ENCODE assay signal across 23 mouse cellular contexts in genomic region chr19:57451762-57452161, GRCm38 (mm10). TPM values are rescaled to one million over a fixed set of nuclear protein-coding genes. Genes with fewer than 3 reads are reported as not detected.
DNase-seq lines count a peak whose midpoint lies in the region; ATAC-seq and TF ChIP-seq lines count a peak whose summit lies in the region.
"Had no signal": no experiment of that assay in that cellular context is flagged by ENCODE, and none has a peak within 500 bp of the region (broad histone marks: within the 10 kb centered on the region; RNA-seq: fewer than 3 reads in every experiment).

No protein-coding gene starts in this region.

- H3K27ac ChIP-seq in forebrain, embryonic 14.5 days (ENCODE audit: low read depth, low read length) = no peak overlapping the region
- H3K27ac ChIP-seq in forebrain, embryonic 11.5 days (ENCODE audit: low read depth, low read length) = no peak overlapping the region
- no peak overlapping the region for H3K27ac ChIP-seq in limb, embryonic 10.5 days
- H3K27ac ChIP-seq: embryonic facial prominence, embryonic 10.5 days; embryonic facial prominence, embryonic 13.5 days; hindbrain, embryonic 10.5 days; hindbrain, embryonic 13.5 days had no signal

- H3K4me1 ChIP-seq in forebrain, embryonic 14.5 days (ENCODE audit: control insufficient read depth, insufficient read depth, low read length) = peaks cover 11% of the 10 kb centered on the region; the same call in 1 of the 2 replicates
- peaks cover 8% of the 10 kb centered on the region; the same call in 1 of the 2 replicates for H3K4me1 ChIP-seq in forebrain, embryonic 11.5 days (replicated peaks; ENCODE audit: control insufficient read depth, insufficient read depth, low read length)
- H3K4me1 ChIP-seq in limb, embryonic 10.5 days = peaks cover 18% of the 10 kb centered on the region

- no peak for TF ChIP-seq POLR2A in brain, embryonic 14.5 days (IDR thresholded peaks at IDR 0.05; ENCODE audit: borderline replicate concordance, extremely low read depth, insufficient read depth, insufficient read length, poor library complexity, severe bottlenecking)

- ATAC-seq in forebrain, embryonic 14.5 days = 0 out of 2 replicates have a peak, but pooled peaks have one; percentile 13
- ATAC-seq in forebrain, embryonic 11.5 days (replicated peaks; ENCODE audit: low FRiP score) = no peak
- ATAC-seq: Patski had no signal

- no peaks in the 10 kb centered on the region for H3K36me3 ChIP-seq in forebrain, embryonic 14.5 days (ENCODE audit: control insufficient read depth, insufficient read depth, low read length)
- no peaks in the 10 kb centered on the region for H3K36me3 ChIP-seq in forebrain, embryonic 11.5 days (ENCODE audit: control insufficient read depth, insufficient read depth, low read length)
- no peaks in the 10 kb centered on the region for H3K36me3 ChIP-seq in limb, embryonic 10.5 days
- H3K36me3 ChIP-seq: embryonic facial prominence, embryonic 13.5 days; hindbrain, embryonic 10.5 days; hindbrain, embryonic 13.5 days had no signal

- TF ChIP-seq CTCF in brain, embryonic 14.5 days (IDR thresholded peaks at IDR 0.05; ENCODE audit: borderline replicate concordance, extremely low read depth, insufficient read depth, insufficient read length) = no peak

- intact Hi-C loops in heart, postnatal 36 days (cut with DNase I) = loop anchor here (10.0 kb wide), 1 partner anchor 307 kb away; no protein-coding TSS in a partner anchor

- H3K9ac ChIP-seq in forebrain, embryonic 14.5 days (ENCODE audit: low read length) = no peak overlapping the region
- no peak overlapping the region for H3K9ac ChIP-seq in forebrain, embryonic 11.5 days (ENCODE audit: low read length)

- WGBS in forebrain, embryonic 14.5 days = 29% methylated on average over 4 of the region's 4 CpGs
- 57% methylated on average over 4 of the region's 4 CpGs for WGBS in forebrain, embryonic 11.5 days
- WGBS in limb, embryonic 10.5 days = 86% methylated on average over 4 of the region's 4 CpGs

- peak; percentile 55 for DNase-seq in forebrain, embryonic 14.5 days (ENCODE audit: low spot score)
- DNase-seq in forebrain, embryonic 11.5 days (ENCODE audit: low spot score) = no peak
- DNase-seq in retina, postnatal 1 day = peak; percentile 75
- no peak for DNase-seq in retina, embryonic 14.5 days (ENCODE audit: low spot score)
- peak; percentile 76 for DNase-seq in brain, embryonic 14.5 days (ENCODE audit: low read depth)
- DNase-seq in limb, embryonic 10.5 days (ENCODE audit: low spot score) = no peak
- DNase-seq in heart, postnatal 36 days = no peak
- DNase-seq: adrenal gland, postnatal 10 days; adrenal gland, postnatal 36 days; B cell, adult 2 months; cerebellum, adult 11 months; cerebellum, adult 2 months; cerebellum, postnatal 25 days; embryo, embryonic 11 days; gastrocnemius, adult 2 months; gastrocnemius, postnatal 14 days; heart, adult 11 months; kidney, adult 18-20 months had no signal

- no peaks in the 10 kb centered on the region for H3K9me3 ChIP-seq in forebrain, embryonic 14.5 days (replicated peaks; ENCODE audit: control insufficient read depth, low read length)
- no peaks in the 10 kb centered on the region for H3K9me3 ChIP-seq in forebrain, embryonic 11.5 days (ENCODE audit: control insufficient read depth, low read length)
- H3K9me3 ChIP-seq in limb, embryonic 10.5 days (replicated peaks) = no peaks in the 10 kb centered on the region
- H3K9me3 ChIP-seq: embryonic facial prominence, embryonic 10.5 days; embryonic facial prominence, embryonic 13.5 days; hindbrain, embryonic 13.5 days had no signal

- H3K27me3 ChIP-seq in forebrain, embryonic 14.5 days (replicated peaks; ENCODE audit: control insufficient read depth, insufficient read depth, low read length) = no peaks in the 10 kb centered on the region
- H3K27me3 ChIP-seq in forebrain, embryonic 11.5 days (ENCODE audit: control insufficient read depth, insufficient read depth, low read length) = no peaks in the 10 kb centered on the region
- no peaks in the 10 kb centered on the region for H3K27me3 ChIP-seq in limb, embryonic 10.5 days (ENCODE audit: low read depth, poor library complexity, severe bottlenecking)
- H3K27me3 ChIP-seq: embryonic facial prominence, embryonic 13.5 days; hindbrain, embryonic 13.5 days; Patski had no signal

- no peak overlapping the region for H3K4me2 ChIP-seq in forebrain, embryonic 14.5 days (ENCODE audit: low read length)
- no peak overlapping the region for H3K4me2 ChIP-seq in forebrain, embryonic 11.5 days (ENCODE audit: low read depth, low read length, severe bottlenecking)

- no peak overlapping the region for H3K4me3 ChIP-seq in forebrain, embryonic 14.5 days (ENCODE audit: low read depth, low read length)
- no peak overlapping the region for H3K4me3 ChIP-seq in forebrain, embryonic 11.5 days (ENCODE audit: low read depth, low read length)
- H3K4me3 ChIP-seq in limb, embryonic 10.5 days = no peak overlapping the region

RNA-seq across cellular contexts. Expression of gene Trub1, which starts 0.9 kb away (rescaled TPM):
- 14.9 and 15.4 TPM in 2 replicates for polyA plus RNA-seq in forebrain, embryonic 14.5 days (2014; fragmentation: Nextera tagmentation; extraction: Ambion mirVana)
- 16.3 and 22.1 TPM in 2 replicates for polyA plus RNA-seq in forebrain, embryonic 11.5 days (2014; fragmentation: Nextera tagmentation; extraction: Ambion mirVana)
- polyA plus RNA-seq in brain, embryonic 14.5 days (2012; rRNA removed) = 19.8 and 21.6 TPM in 2 replicates
- polyA plus RNA-seq in limb, embryonic 10.5 days (2016; fragmentation: Nextera tagmentation; extraction: Ambion mirVana) = 25.2 and 26.5 TPM in 2 replicates
- 1 to 10 TPM; 4.6 to 7.9 TPM for total RNA-seq in heart, postnatal 36 days (2021)

Comparison
In these comparisons a context has a peak if more than half of its experiments do, and no peak if none do; other contexts are left out.
1. DNase-seq: peak in forebrain, embryonic 14.5 days (single experiment), retina, postnatal 1 day (single experiment) and brain, embryonic 14.5 days (single experiment); none in forebrain, embryonic 11.5 days (single experiment), retina, embryonic 14.5 days (single experiment), limb, embryonic 10.5 days (single experiment) and heart, postnatal 36 days (0 of 2).